Mouse (Mus musculus) adrenal gland, adult 2 months (tissue): ENCODE results near the gene Ugt1a9. TPM values are rescaled to one million over a fixed set of nuclear protein-coding genes. Genes with fewer than 3 reads are reported as not detected.
"Not testable (repeated sequence)": the region's sequence is repeated elsewhere in the genome, so short reads cannot be mapped to it uniquely, and the experiment has no call there.

Experiments
- DNase-seq: peaks from one replicate; pipeline ENCODE4 v3.0.0; 2021
- polyA plus RNA-seq: library from polyadenylated mRNA; depleted of rRNA; stranded (reverse); fragments of >200 nt; gene quantifications from 2 replicates; pipeline ENCODE4 v1.2.3, GENCODE M21; 2012
- total RNA-seq, 2 experiments: library from RNA; stranded (reverse); gene quantifications; 2 replicates each; pipeline ENCODE4 v1.2.3; 2021

The Ugt1a9 gene
- total and polyA plus RNA-seq, 3 experiments, result 0.14 to 0.61 TPM; not detected in 1

GRCm38 (mm10) chr1:88222216-88222615, 151.6 kb downstream of the Ugt1a9 start:
- DNase-seq, result no peak

DNA sequence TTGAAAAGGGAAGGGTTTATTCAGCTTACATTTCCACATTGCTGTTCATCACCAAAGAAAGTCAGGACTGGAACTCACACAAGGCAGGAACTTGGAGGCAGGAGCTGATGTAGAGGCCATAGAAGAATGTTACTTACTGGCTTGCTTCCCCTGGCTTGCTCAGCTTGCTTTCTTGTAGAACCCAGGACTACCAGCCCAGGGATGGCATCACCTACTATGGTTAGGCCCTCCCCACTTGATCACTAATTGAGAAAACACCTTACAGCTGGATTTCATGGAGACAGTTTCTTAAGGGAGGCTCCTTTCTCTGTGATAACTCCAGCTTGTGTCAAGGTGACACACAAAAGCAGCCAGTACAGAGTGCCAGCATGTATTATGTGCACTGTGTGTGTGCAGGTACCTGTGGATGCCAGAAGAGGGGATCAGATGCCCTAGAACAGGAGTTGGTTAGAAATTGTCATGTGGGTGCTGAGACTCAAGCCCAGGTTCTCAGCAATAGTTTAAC, 152.5 kb downstream of the Ugt1a9 start:
- DNase-seq, result not testable (repeated sequence)

GRCm38 (mm10) chr1:88223591-88223990, 153.0 kb downstream of the Ugt1a9 start:
- DNase-seq, result no peak

DNA sequence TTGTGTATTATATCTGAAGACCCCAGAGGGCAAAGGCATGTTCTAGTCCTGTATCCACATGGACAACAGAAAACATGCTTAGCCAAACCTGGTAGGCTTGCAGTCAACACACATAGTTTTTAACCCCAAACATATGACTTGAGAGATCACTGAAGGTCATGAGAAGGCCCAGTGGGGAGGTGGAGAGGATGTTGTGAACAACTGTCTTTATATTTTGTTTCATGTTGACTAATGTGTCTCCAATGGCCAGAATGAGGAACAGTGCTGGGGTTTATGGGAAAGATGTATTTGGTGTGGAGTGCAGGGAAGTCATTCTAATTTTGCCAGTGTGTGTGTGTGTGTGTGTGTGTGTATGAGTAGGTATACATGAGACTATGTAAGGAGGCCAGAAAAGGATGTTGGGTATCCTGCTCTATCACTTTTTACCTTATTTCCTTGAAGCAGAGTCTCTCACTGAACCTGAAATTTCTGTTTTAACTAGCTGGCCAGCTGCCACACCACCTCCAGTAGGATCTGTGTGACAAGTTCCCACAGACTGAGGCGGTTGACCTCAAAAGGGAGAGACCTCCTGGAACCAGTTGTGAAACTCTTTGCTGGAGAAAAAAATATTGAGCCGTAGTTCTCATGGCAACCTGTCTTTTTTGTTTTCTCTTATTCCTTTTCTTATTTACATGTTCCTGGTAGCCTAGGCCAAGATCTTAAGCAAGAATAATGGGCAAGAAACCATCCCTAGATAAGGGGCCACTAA, 153.6 kb downstream of the Ugt1a9 start:
- DNase-seq, result peak; percentile 66

- not testable (repeated sequence) for DNase-seq
These were observed 154.7 kb downstream of the Ugt1a9 start for GRCm38 (mm10) chr1:88225301-88225700.

DNA sequence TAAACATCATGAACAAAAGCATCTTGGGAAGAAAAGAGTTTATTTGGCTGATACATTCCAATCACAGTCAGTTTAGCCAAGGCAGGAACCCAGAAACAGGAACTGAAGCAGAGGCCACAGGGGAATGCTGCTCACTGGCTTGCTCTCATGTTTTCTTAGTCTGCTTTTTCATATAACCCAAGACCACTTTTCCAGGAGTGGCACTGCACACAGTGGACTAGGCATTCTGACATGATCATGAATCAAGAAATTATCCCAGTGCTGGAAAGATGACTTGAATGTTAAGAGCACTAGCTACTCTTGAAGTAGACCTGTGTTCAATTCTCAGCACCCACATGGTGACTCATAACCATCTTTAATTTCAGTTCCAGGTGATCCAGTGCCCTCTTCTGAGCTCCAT, 155.1 kb downstream of the Ugt1a9 start:
- DNase-seq, result no peak

DNA sequence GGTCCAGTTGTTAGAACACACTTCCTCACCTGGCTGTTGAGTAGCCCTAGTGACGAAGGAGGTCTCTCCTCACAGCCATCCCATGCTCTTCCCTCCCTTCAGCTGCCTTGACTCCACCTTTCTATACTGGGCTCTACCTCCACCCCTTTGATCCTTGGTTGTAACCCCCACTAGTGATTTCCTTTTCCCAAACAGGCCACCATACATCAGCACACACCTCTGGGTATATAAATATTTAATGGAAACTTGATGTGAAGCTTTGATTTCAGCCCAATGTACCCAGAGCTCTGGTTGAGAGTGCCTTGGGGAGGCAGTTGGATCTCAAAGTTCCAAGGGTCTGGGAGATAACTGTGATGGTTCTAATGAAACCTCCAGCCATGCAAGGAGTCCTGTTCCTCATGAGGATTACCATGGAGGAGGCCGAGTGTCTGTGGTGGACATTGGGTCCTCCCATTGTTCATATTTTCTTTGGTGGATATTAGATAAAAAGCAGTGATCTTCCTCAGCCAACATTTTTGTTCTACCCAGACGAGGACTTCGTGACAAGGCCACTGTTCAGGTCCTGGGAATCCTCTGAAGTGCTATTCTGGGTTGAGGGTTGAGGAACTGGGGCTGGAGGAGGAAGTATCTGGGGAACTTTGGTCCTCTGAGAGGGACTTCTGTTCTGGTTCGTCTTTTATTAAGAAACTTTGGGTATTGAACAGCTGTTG, 156.2 kb downstream of the Ugt1a9 start, which contains the start of gene Mroh2a:
TSS of gene Mroh2a (plus strand) at position 317 of the 710 bp plus-strand sequence.
- no peak for DNase-seq

- no peak for DNase-seq
These were observed 156.9 kb downstream of the Ugt1a9 start for GRCm38 (mm10) chr1:88227482-88227881.

- no peak for DNase-seq
These were observed 157.5 kb downstream of the Ugt1a9 start for GRCm38 (mm10) chr1:88228121-88228520.

DNA sequence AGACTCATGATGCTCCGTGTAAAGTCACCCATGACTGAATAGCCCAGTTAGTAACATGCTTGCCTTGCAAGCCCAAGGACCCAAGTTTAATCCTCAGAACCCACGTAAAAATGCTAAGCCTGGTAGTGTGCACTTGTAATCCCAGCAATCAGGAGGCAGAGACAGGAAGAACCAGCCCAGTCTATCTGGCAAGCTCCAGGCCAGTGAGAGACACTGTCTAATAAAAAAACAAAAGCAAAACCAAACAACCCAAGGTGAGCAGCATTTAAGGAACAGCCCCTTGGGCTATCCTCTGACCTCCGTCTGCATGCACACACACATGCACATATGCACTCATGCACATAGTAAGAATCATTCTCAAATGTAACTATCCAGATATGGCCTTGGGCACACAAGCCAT, 159.0 kb downstream of the Ugt1a9 start:
- no peak for DNase-seq

DNA sequence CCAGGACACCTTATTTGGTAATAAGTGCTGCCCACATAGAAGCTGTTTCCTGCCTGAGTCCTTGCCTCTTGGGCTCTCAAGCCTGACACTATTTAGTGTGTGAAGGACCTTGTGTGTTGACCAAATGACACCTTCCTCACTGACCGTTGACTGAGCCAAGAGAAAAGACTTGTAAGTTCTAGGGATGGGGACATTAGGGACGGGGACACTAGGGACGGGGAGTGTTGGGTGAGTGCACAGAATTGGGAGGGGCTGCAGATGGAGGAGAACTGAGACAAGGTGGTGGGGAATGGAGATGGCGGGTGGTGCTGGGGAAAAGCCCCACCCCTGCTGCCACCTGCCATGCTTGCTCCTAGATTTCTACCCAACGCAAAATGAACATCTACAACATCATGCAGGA, 159.4 kb downstream of the Ugt1a9 start:
- DNase-seq, result no peak

GRCm38 (mm10) chr1:88230421-88230820, 159.8 kb downstream of the Ugt1a9 start:
- no peak for DNase-seq

DNA sequence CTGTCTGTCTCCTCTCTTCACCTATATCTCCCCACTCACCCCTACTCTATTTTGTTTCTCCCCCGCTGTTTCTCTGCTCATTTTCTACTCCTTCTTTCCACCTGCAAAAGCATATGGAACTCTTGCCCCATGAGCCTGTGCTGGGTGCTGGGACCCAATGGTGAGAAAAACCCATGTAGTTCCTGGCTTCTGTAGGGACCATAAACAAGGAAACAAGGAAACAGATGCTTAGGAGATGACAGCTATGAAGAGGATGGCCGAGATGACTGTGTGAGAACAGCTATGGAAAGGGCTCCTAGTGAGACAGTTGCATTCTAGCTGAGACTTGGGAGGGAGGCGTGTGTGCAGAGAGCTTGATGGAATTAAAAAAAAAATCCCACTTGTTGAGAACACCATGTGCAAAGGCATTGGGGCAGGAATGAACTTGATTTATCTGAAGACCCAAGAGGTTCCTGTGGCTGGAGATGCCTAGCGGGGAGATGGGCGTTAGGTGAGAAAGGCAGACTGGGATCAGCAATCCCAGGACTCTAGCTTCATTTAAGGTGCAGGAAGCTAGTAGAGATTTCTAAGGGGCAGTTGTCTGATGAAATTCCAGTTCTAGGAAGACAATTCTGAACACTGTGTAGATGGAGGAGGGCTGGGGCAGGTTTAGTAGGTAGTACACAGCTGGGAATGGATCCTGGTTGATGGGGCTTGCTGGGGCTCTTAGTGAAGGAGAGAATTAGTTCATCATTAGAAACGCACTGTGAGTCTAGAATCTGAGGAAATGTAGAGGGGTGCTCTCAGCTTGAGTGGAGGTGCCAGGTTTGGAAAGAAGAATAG, 160.6 kb downstream of the Ugt1a9 start:
- no peak for DNase-seq

DNA sequence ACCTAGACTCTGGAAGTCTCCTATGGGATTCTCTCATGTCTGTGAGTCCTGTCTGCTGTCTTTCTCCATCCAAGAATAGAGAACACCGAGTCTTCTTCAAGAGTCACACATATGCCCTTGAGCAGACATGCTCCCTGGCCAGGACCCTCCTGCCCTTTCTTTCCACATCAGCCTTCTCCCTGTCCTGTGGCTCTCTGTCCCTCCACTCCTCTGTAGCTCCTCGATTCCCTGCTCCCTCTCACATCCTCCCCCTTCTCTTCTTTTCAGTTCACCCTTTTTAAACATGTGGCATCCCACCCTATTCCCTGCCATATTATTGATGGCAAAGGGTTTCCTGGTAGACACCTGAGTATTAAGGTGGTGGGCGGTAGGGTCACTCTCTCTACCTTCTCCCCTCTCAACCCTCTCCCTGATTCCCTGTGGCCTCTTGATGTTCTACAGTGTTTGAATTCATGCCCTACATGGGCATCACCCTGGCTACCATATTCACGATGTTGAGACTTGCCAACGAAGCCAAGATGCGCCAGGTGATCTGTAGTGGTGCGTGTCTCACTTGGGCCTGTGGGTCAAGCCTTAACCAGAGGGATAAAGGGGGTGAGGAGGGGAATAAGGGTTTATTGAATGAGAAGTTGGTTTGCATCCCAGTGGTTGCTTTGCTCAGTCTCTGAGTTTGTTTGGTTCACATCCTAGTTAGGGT, 161.4 kb downstream of the Ugt1a9 start:
- DNase-seq, result no peak

DNA sequence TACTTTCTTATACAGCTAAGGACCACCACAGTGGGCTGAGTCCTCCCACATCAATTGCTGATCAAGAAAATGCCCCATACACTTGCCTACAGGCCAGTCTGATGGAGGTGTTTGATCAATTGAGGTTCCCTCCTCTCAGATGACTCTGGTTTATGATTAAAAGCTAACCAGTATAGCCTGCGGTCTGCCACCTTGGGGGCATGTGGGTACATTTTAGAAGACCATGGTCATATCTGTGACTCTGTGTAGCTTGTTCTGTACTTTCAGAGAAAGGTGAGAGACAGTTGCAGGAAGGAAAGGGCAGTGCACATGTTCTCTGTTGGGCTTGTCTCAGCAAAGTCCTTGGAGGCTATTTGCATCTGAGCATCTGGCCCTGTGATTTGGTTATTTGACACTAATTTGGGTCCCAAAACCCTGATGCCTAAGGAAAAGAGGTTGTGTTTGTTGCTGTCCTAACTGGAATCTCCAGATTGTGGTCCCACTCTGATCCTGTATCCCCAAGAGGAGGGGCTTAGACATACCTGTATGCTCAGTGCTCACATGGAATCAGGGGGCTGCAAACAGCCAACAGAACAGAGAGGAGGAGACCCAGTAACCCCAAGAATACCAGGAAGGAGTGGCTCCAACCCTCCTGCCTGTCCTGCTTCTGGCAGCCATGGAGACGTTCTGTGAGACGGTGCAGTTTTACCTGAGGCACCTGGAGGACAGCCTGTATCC, 162.2 kb downstream of the Ugt1a9 start:
- no peak for DNase-seq

- no peak for DNase-seq
These were observed 163.0 kb downstream of the Ugt1a9 start for GRCm38 (mm10) chr1:88233421-88234247.

DNA sequence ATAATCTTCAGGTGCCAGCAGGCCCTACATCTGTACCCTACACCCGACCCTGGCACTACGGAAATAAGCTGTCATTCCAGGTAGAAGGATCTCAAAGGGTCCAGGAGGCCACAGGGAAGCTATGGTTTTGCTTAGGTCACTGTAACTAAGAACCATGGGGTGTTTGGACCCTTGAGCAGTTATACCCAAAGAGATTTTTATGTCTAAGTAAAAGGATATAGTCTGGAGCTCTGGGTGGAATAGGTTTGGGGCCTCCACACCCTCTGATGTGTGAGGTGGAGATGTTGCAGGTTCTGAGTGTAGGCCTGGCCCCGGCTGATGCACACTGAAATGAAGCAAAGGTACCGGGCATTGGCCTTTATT, 163.6 kb downstream of the Ugt1a9 start:
- DNase-seq, result no peak

DNA sequence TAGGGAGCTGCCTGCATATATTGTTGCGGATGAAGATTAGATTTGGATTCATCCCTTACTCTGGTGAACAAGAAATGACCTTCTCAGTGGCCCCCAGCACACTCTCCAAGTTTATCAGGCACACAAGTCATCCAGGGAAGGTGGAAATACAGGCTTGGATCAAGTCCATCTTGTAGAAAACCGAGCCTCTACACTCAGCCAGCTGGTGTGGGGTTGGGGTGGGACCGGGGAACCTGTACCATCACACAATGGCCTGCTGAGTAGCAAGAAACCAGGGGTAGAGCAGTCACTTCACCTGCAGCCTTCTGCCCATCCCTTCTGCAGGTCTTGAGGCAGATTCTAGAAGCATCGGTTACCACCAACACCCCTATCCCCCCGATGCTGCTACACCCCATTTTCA, 164.0 kb downstream of the Ugt1a9 start:
- no peak for DNase-seq

- DNase-seq, result no peak
These were observed 164.7 kb downstream of the Ugt1a9 start for GRCm38 (mm10) chr1:88235046-88235893.
